13 mouse cellular contexts compared by ENCODE assay signal in genomic region chr13:70096430-70097301, GRCm38 (mm10).
A peak's percentile ranks its signal among the peaks of the same experiment; 100 is the strongest.
DNase-seq lines count a peak whose midpoint lies in the region; ATAC-seq and TF ChIP-seq lines count a peak whose summit lies in the region.
"Had no signal": no experiment of that assay in that cellular context is flagged by ENCODE, and none has a peak within 500 bp of the region (broad histone marks: within the 10 kb centered on the region; RNA-seq: fewer than 3 reads in every experiment).

No protein-coding gene starts in this region.

- 0 out of 2 replicates have a peak, but pooled peaks have one; percentile 10 for TF ChIP-seq CTCF in heart, adult 2 months (IDR thresholded peaks at IDR 0.05)
- peak; percentile 59 for TF ChIP-seq CTCF in stomach, postnatal 0 days (IDR thresholded peaks at IDR 0.05; ENCODE audit: low read depth)

- no peaks in the 10 kb centered on the region for H3K27me3 ChIP-seq in heart, adult 2 months (ENCODE audit: control insufficient read depth, insufficient read depth, low read length)
- H3K27me3 ChIP-seq in heart, embryonic 11.5 days (ENCODE audit: control insufficient read depth, insufficient read depth, low read length): no peaks in the 10 kb centered on the region
- H3K27me3 ChIP-seq in midbrain, embryonic 10.5 days (ENCODE audit: low read depth, poor library complexity, severe bottlenecking): no peaks in the 10 kb centered on the region
- H3K27me3 ChIP-seq in midbrain, embryonic 15.5 days (replicated peaks): no peaks in the 10 kb centered on the region
- no peaks in the 10 kb centered on the region for H3K27me3 ChIP-seq in hindbrain, embryonic 16.5 days (replicated peaks; ENCODE audit: control insufficient read depth, insufficient read depth, low read length)
- H3K27me3 ChIP-seq in stomach, postnatal 0 days (ENCODE audit: control insufficient read depth, insufficient read depth, low read length): no peaks in the 10 kb centered on the region
- H3K27me3 ChIP-seq: CH12.LX; limb, embryonic 12.5 days; megakaryocyte, embryonic 14.5 days had no signal

- TF ChIP-seq POLR2A in heart, adult 2 months (IDR thresholded peaks at IDR 0.05; ENCODE audit: insufficient read depth, low read depth, low read length): no peak

- DNase-seq in heart, adult 2 months: no peak
- peak; percentile 33 for DNase-seq in midbrain, embryonic 10.5 days (ENCODE audit: low spot score)
- no peak for DNase-seq in stomach, postnatal 0 days (ENCODE audit: low spot score)
- no peak for DNase-seq in frontal cortex, postnatal 36 days (ENCODE audit: low spot score in 2 of 2)
- DNase-seq in adrenal gland, adult (ENCODE audit: inconsistent age in 2 of 2, low spot score in 1 of 2): no peak
- DNase-seq: adrenal gland, postnatal 25 days; gastrocnemius, adult 2 months had no signal

- H3K9ac ChIP-seq in heart, adult 2 months (ENCODE audit: low read depth, low read length): no peak overlapping the region
- H3K9ac ChIP-seq in heart, embryonic 11.5 days (ENCODE audit: low read depth, low read length): no peak overlapping the region
- no peak overlapping the region for H3K9ac ChIP-seq in midbrain, embryonic 15.5 days
- no peak overlapping the region for H3K9ac ChIP-seq in hindbrain, embryonic 16.5 days (ENCODE audit: low read depth, low read length)
- no peak overlapping the region for H3K9ac ChIP-seq in stomach, postnatal 0 days (ENCODE audit: low read length)
- H3K9ac ChIP-seq: limb, embryonic 12.5 days had no signal

- ATAC-seq in heart, embryonic 11.5 days (replicated peaks; ENCODE audit: insufficient number of reproducible peaks, low FRiP score, low TSS enrichment): no peak
- no peak; the same call in 1 of the 2 replicates for ATAC-seq in midbrain, embryonic 15.5 days (replicated peaks)
- peak; percentile 45; the same call in 1 of the 2 replicates for ATAC-seq in hindbrain, embryonic 16.5 days
- ATAC-seq in stomach, postnatal 0 days (ENCODE audit: low FRiP score, low TSS enrichment): no peak

- no peaks in the 10 kb centered on the region for H3K36me3 ChIP-seq in heart, adult 2 months (ENCODE audit: control insufficient read depth, insufficient read depth, low read length)
- no peaks in the 10 kb centered on the region for H3K36me3 ChIP-seq in heart, embryonic 11.5 days (ENCODE audit: control insufficient read depth, insufficient read depth, low read length)
- H3K36me3 ChIP-seq in midbrain, embryonic 10.5 days: no peaks in the 10 kb centered on the region
- no peaks in the 10 kb centered on the region for H3K36me3 ChIP-seq in midbrain, embryonic 15.5 days (replicated peaks)
- no peaks in the 10 kb centered on the region for H3K36me3 ChIP-seq in hindbrain, embryonic 16.5 days (ENCODE audit: control insufficient read depth, insufficient read depth, low read length)
- no peaks in the 10 kb centered on the region for H3K36me3 ChIP-seq in stomach, postnatal 0 days (ENCODE audit: control insufficient read depth, insufficient read depth, low read length)
- H3K36me3 ChIP-seq: limb, embryonic 12.5 days had no signal

- intact Hi-C loops in heart, adult 2 months (cut with DNase I): no loop called here

- TF ChIP-seq EP300 in heart, adult 2 months (IDR thresholded peaks at IDR 0.05; ENCODE audit: insufficient read depth, low read depth, low read length): no peak
- no peak for TF ChIP-seq EP300 in stomach, postnatal 0 days (optimal IDR thresholded peaks at IDR 0.05)

- 54% methylated on average over 7 of the region's 7 CpGs for WGBS in heart, adult 2 months
- WGBS in heart, embryonic 11.5 days (ENCODE audit: insufficient replicate concordance): 56% methylated on average over 7 of the region's 7 CpGs
- WGBS in midbrain, embryonic 10.5 days: 64% methylated on average over 7 of the region's 7 CpGs
- WGBS in midbrain, embryonic 15.5 days: 44% methylated on average over 7 of the region's 7 CpGs
- 37% methylated on average over 7 of the region's 7 CpGs for WGBS in hindbrain, embryonic 16.5 days
- WGBS in stomach, postnatal 0 days: 65% methylated on average over 7 of the region's 7 CpGs

- H3K9me3 ChIP-seq in heart, embryonic 11.5 days (replicated peaks; ENCODE audit: control insufficient read depth, low read length): no peaks in the 10 kb centered on the region
- H3K9me3 ChIP-seq in midbrain, embryonic 10.5 days (replicated peaks): no peaks in the 10 kb centered on the region
- H3K9me3 ChIP-seq in midbrain, embryonic 15.5 days: no peaks in the 10 kb centered on the region
- no peaks in the 10 kb centered on the region for H3K9me3 ChIP-seq in hindbrain, embryonic 16.5 days (ENCODE audit: control insufficient read depth, low read length)
- H3K9me3 ChIP-seq in stomach, postnatal 0 days (ENCODE audit: control insufficient read depth, low read length): no peaks in the 10 kb centered on the region
- H3K9me3 ChIP-seq: limb, embryonic 12.5 days had no signal

- H3K27ac ChIP-seq in heart, adult 2 months: no peak overlapping the region
- no peak overlapping the region for H3K27ac ChIP-seq in heart, embryonic 11.5 days (ENCODE audit: low read depth, low read length)
- H3K27ac ChIP-seq in midbrain, embryonic 10.5 days (replicated peaks): no peak overlapping the region
- H3K27ac ChIP-seq in midbrain, embryonic 15.5 days: no peak overlapping the region
- H3K27ac ChIP-seq in hindbrain, embryonic 16.5 days (ENCODE audit: low read depth, low read length): no peak overlapping the region
- H3K27ac ChIP-seq in stomach, postnatal 0 days (replicated peaks): no peak overlapping the region
- H3K27ac ChIP-seq: gastrocnemius, adult 2 months; limb, embryonic 12.5 days had no signal

- H3K4me2 ChIP-seq in heart, embryonic 11.5 days: no peak overlapping the region
- H3K4me2 ChIP-seq in midbrain, embryonic 15.5 days: no peak overlapping the region
- no peak overlapping the region for H3K4me2 ChIP-seq in hindbrain, embryonic 16.5 days (ENCODE audit: low read length)
- H3K4me2 ChIP-seq in stomach, postnatal 0 days (replicated peaks; ENCODE audit: low read depth): no peak overlapping the region
- H3K4me2 ChIP-seq: limb, embryonic 12.5 days had no signal

- H3K4me1 ChIP-seq in heart, adult 2 months (ENCODE audit: control insufficient read depth, insufficient read depth, low read length): no peaks in the 10 kb centered on the region
- no peaks in the 10 kb centered on the region for H3K4me1 ChIP-seq in heart, embryonic 11.5 days (ENCODE audit: control insufficient read depth, insufficient read depth, low read length)
- peaks cover 18% of the 10 kb centered on the region for H3K4me1 ChIP-seq in midbrain, embryonic 10.5 days
- H3K4me1 ChIP-seq in midbrain, embryonic 15.5 days: peaks cover 9% of the 10 kb centered on the region; the same call in 1 of the 2 replicates
- no peaks in the 10 kb centered on the region for H3K4me1 ChIP-seq in hindbrain, embryonic 16.5 days (ENCODE audit: control insufficient read depth, insufficient read depth, low read depth, low read length)
- no peaks in the 10 kb centered on the region for H3K4me1 ChIP-seq in stomach, postnatal 0 days (replicated peaks; ENCODE audit: control insufficient read depth, insufficient read depth)
- H3K4me1 ChIP-seq: megakaryocyte, embryonic 14.5 days had no signal

- H3K4me3 ChIP-seq in heart, adult 2 months: no peak overlapping the region
- H3K4me3 ChIP-seq in heart, embryonic 11.5 days (ENCODE audit: low read depth, low read length): no peak overlapping the region
- no peak overlapping the region for H3K4me3 ChIP-seq in midbrain, embryonic 10.5 days
- H3K4me3 ChIP-seq in midbrain, embryonic 15.5 days: no peak overlapping the region
- no peak overlapping the region for H3K4me3 ChIP-seq in hindbrain, embryonic 16.5 days (ENCODE audit: low read length)
- no peak overlapping the region for H3K4me3 ChIP-seq in stomach, postnatal 0 days (ENCODE audit: low read depth, low read length)
- H3K4me3 ChIP-seq: gastrocnemius, adult 2 months; limb, embryonic 12.5 days had no signal

- H3K79me2 ChIP-seq in heart, adult 2 months (replicated peaks; ENCODE audit: control insufficient read depth, insufficient read depth, low read length): no peaks in the 10 kb centered on the region
